ENCODE assay signal across 9 mouse cellular contexts in the genomic region with DNA sequence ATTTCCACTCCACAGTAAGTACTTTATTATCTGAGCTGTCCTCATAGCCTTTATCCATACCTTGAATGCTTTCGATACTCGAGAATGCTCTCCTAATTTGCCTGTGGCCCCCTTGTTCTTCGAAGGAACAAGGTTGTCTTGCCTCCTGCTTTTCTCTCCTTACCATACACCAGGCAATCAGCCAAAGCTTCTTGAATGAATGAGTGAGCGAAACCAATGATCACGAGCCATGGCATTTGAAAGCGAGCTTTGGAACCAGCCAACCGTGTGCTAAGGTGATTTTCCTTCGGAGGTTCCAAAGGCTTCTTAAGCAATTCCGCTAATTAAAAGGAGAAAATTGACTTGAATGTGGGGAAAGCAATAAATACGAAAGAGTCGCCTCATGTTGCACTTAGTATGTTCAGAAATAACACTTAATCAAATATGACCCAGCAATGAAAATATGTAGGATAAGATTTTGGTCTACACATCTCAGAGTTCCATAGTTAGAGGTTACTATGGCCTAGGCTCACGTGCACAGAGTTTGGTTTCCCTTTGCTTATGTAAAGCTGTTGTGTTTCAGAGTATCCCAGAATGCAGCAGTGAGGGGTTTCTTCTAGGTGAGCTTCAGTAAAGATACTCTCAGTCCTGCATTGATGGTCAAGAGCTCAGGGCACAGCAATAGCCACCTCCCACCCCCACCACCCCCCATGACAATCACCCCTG.
A peak's percentile ranks its signal among the peaks of the same experiment; 100 is the strongest.
DNase-seq lines count a peak whose midpoint lies in the region; ATAC-seq lines count a peak whose summit lies in the region.
"Had no signal": no experiment of that assay in that cellular context is flagged by ENCODE, and none has a peak within 500 bp of the region (broad histone marks: within the 10 kb centered on the region; RNA-seq: fewer than 3 reads in every experiment).

No protein-coding gene starts in this region.

- DNase-seq in kidney, adult 11 months: peak; percentile 44
- DNase-seq in hindbrain, embryonic 10.5 days (ENCODE audit: low spot score): no peak
- DNase-seq in kidney, postnatal 25 days: peak; percentile 39 to 46
- DNase-seq in retina, embryonic 14.5 days (ENCODE audit: low spot score): peak; percentile 79
- no peak for DNase-seq in spleen, postnatal 14 days (ENCODE audit: low spot score in 2 of 2)
- no peak for DNase-seq in testis, postnatal 14 days (ENCODE audit: low spot score)
- no peak for DNase-seq in gastrocnemius, postnatal 25 days
- DNase-seq: liver had no signal

- 71% methylated on average over 12 of the region's 12 CpGs for WGBS in kidney, embryonic 14.5 days
- WGBS in hindbrain, embryonic 10.5 days: 67% methylated on average over 12 of the region's 12 CpGs

- no peaks in the 10 kb centered on the region for H3K27me3 ChIP-seq in kidney, embryonic 14.5 days (ENCODE audit: control insufficient read depth, insufficient read depth, low read length)
- H3K27me3 ChIP-seq in hindbrain, embryonic 10.5 days (ENCODE audit: insufficient read depth, poor library complexity, severe bottlenecking): no peaks in the 10 kb centered on the region

- no peaks in the 10 kb centered on the region for H3K36me3 ChIP-seq in kidney, embryonic 14.5 days (ENCODE audit: control insufficient read depth, insufficient read depth, low read length)
- no peaks in the 10 kb centered on the region for H3K36me3 ChIP-seq in hindbrain, embryonic 10.5 days

- no peak overlapping the region for H3K9ac ChIP-seq in kidney, embryonic 14.5 days (ENCODE audit: low read depth, low read length)

- no peak overlapping the region for H3K27ac ChIP-seq in kidney, embryonic 14.5 days (ENCODE audit: low read depth, low read length)
- peak overlapping the region; percentile 83 for H3K27ac ChIP-seq in hindbrain, embryonic 10.5 days

- H3K4me1 ChIP-seq in kidney, embryonic 14.5 days (ENCODE audit: control insufficient read depth, insufficient read depth, low read length): peaks cover 18% of the 10 kb centered on the region
- H3K4me1 ChIP-seq in hindbrain, embryonic 10.5 days (replicated peaks): peaks cover 79% of the 10 kb centered on the region

- no peak for ATAC-seq in kidney, embryonic 14.5 days (ENCODE audit: low FRiP score, low TSS enrichment)

- H3K4me2 ChIP-seq in kidney, embryonic 14.5 days (replicated peaks; ENCODE audit: low read depth, low read length): no peak overlapping the region

- H3K9me3 ChIP-seq in kidney, embryonic 14.5 days (ENCODE audit: control insufficient read depth, low read length): no peaks in the 10 kb centered on the region
- H3K9me3 ChIP-seq in hindbrain, embryonic 10.5 days: no peaks in the 10 kb centered on the region

- no peak overlapping the region for H3K4me3 ChIP-seq in kidney, embryonic 14.5 days (ENCODE audit: low read length)
- no peak overlapping the region for H3K4me3 ChIP-seq in hindbrain, embryonic 10.5 days

Comparison
In these comparisons a context has a peak if more than half of its experiments do, and no peak if none do; other contexts are left out.
1. DNase-seq: peak in kidney, adult 11 months (single experiment), kidney, postnatal 25 days (2 of 2) and retina, embryonic 14.5 days (single experiment); none in hindbrain, embryonic 10.5 days (single experiment), spleen, postnatal 14 days (0 of 2), testis, postnatal 14 days (single experiment) and gastrocnemius, postnatal 25 days (single experiment).